Mouse (Mus musculus) thymus, adult 2 months (tissue): ENCODE results near the gene Chmp6.

Experiments used
- CTCF ChIP-seq: fragments of 200-500 bp; IDR thresholded peaks from 2 replicates; pipeline ENCODE4 v1.5.1; 2012; ENCODE audit warnings: mild to moderate bottlenecking, control low read depth, low read length, moderate library complexity, borderline replicate concordance; ENCODE audit not compliant: control insufficient read depth, poor library complexity, insufficient read depth; ENCODE audit errors: extremely low read depth
- POLR2A ChIP-seq: fragments of 200-500 bp; IDR thresholded peaks from 2 replicates; pipeline ENCODE4 v1.6.1; 2012; ENCODE audit warnings: mild to moderate bottlenecking, low read length, control low read depth, moderate library complexity; ENCODE audit not compliant: control insufficient read depth, poor library complexity, insufficient read depth; ENCODE audit errors: extremely low read depth

DNA sequence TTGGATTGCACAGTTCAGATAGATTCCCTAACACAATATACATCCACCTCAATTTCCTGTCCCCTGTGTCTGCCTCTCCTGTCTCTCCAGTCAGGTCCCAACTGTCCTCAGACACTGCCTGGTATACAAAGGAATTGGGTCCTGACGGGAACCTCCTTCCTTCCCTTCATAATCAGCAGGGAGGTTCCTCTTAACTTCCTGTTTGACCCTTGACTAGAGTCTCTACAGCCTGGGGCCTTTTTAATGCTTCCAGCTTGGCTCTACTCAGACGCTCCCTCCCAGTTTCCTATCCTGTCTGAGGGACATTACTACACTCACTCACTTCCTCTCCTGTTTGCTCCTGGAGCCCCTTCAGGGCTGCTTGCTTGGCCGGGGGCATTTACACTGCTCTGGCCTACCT is 42.2 kb downstream of the Chmp6 start:
- no peak for TF ChIP-seq POLR2A
- TF ChIP-seq CTCF: no peak
